Mouse (Mus musculus): Measurements from ENCODE around the gene Cpn2.

DNA sequence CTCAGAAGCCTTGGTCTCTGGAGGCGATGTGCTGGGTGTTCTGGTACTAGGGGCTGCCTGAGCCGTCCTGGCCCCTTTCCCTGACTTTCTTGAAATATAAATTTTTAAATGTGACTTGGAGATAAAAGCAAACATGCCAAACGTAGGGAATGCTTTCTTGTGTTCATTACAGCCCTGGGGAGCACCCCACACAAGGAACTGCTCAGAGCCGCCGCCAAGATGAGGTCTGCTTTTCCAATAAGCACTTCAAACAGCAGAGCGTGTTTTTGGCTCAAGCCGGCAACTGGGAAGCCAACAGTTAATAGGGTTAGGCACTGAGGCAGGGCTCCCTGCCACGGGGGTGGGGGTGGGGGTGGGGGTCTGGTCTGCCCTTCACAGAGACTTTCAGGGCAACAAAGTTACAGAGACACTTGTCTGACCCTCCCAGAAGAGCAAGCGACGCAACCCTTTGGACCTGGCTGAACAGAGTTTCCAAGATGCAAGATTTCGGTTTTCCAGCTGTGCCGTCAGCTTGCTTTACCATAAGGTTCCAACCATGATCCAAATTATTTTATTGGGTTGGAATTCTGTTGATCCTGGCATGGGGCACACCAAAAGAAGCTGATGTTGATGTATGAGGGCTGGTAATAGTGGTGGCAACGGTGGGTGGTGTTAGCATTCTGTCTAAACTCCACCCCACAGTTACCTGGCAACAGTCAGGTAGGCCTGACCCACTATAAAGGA is 35.3 kb downstream of the Cpn2 start:
- TF ChIP-seq CTCF (IDR thresholded peaks at IDR 0.05; ENCODE audit: low read depth, low read length) (no peak), GATA1 (IDR thresholded peaks at IDR 0.05; ENCODE audit: borderline replicate concordance, low read length) (no peak), TAL1 (conservative IDR thresholded peaks at IDR 0.05; ENCODE audit: low read depth, low read length) (no peak)
